Mouse (Mus musculus) B cell, adult 2 months (primary cell): ENCODE data around the gene Nup210l.
A peak's percentile ranks its signal among the peaks of the same experiment; 100 is the strongest.
"Not testable (repeated sequence)": the region's sequence is repeated elsewhere in the genome, so short reads cannot be mapped to it uniquely, and the experiment has no call there.

Source experiments
- DNase-seq, 2 experiments: peaks; one replicate each; pipeline ENCODE4 v3.0.0; 2022

Nup210l gene

DNA sequence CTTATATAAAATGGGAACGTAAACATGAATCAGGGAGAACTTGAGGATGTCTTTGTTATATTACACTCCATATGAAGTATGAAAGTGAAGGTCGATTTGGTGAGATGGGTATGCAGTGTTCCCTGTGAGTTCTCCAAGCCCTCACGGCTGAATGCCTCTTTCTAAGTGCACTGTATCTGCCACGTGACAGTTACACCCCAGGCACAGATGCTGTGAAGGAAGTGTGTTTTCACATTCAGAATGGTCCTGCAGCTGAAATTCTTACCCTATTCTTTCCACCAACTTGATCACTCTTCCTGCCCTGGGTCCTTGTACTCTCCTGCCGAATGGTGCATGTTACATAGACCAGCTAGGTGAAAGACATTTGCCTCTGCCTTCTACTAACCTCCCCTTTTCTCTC is 6.0 kb upstream of the Nup210l start:
- DNase-seq = no peak

- no peak for DNase-seq
These were observed 2.9 kb upstream of the Nup210l start for GRCm38 (mm10) chr3:90101010-90101409.

DNA sequence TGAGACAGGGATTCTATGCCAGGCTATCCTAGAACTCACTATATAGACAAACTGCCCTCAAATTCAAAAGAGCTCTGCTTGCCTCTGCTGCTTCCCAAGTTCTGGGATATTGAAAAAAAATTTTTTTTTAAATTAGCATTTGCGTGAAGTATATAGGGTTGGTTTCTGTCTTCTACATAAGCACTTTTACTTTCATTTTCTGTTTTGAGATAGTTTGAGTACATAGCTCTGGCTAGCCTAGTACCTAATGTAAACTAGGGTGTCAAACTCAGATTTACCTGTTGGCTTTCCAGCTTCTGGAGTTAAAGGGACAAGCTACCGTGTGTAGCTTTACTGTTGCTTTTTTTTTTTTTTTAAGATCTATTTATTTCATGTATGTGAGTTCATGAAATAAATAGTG is 2.3 kb upstream of the Nup210l start:
- DNase-seq = no peak

GRCm38 (mm10) chr3:90102239-90102638 is 1.7 kb upstream of the Nup210l start:
- DNase-seq = no peak

- DNase-seq = no peak
These were observed 756 bp upstream of the Nup210l start for GRCm38 (mm10) chr3:90103176-90103575.

- peak in 1 of 2 experiments; percentile 23 for DNase-seq
These were observed 7.8 kb downstream of the Nup210l start for GRCm38 (mm10) chr3:90111706-90112105.

DNA sequence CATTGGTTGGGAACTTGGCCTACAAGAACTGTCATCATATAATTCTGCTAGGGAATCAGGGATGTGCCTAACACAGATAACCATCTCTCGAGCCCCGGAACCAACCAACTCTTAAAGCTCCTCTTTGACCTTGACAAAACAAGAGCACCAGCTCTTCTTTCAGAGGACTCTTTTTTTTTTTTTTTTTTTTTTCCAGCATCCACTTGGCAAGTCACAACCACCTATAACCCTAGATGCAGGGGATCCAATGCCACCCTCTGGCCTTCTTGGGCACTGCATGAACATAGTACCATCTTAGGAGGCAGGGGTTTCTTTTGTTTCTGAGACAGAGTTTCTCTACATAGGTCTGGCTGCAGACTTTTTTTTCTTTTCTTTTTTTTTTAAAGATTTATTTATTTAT is 10.4 kb downstream of the Nup210l start:
- DNase-seq = peak; percentile 38 to 52

DNA sequence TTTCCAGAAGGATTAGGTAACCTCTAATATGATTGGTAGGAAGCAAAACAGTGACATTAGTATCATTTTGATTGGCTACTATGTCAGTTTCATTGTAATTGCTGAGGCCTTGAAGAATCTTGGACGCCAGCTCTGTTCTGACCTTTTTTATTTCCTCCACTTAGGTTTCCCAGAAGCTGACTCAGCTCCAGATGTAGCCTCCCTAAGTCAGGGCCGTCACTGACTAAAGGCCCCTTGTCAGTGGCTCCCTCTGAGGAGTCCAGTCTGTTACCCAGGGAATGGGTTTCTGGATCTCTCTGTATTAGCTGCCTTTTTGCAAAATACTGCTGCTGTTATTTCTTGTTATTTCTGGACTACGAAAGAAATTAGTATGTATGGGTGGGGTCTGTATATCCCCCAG is 11.6 kb downstream of the Nup210l start:
- DNase-seq = no peak

- no peak for DNase-seq
These were observed 14.3 kb downstream of the Nup210l start for GRCm38 (mm10) chr3:90118132-90118790.

GRCm38 (mm10) chr3:90122036-90122435 is 18.1 kb downstream of the Nup210l start:
- not testable (repeated sequence) for DNase-seq

GRCm38 (mm10) chr3:90125710-90126109 is 21.8 kb downstream of the Nup210l start:
- DNase-seq = peak; percentile 50 to 53

GRCm38 (mm10) chr3:90127881-90128280 is 23.9 kb downstream of the Nup210l start:
- no peak for DNase-seq

- no peak for DNase-seq
These were observed 28.8 kb downstream of the Nup210l start for GRCm38 (mm10) chr3:90132745-90133144.

GRCm38 (mm10) chr3:90133331-90133730 is 29.4 kb downstream of the Nup210l start:
- no peak for DNase-seq

DNA sequence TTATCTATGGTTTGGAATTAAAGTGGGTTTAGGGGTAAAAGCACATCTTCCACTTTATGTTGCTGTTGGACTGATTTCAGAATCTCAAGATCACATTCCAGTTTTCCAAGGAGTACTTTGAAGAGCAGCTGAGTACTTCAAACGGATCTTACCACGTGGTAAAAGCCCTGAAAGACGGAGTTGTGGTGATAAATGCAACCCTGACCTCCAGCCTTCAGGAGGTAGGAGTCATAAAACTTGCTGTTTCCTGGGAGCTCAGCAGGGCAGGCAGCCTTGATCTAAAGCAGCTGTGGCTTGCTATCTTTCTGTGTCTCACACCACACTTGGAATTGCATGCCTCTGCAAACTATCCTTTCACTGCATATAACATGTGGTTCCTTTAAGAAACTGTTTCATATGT is 30.6 kb downstream of the Nup210l start:
- DNase-seq = no peak

GRCm38 (mm10) chr3:90134993-90135392 is 31.1 kb downstream of the Nup210l start:
- no peak for DNase-seq

DNA sequence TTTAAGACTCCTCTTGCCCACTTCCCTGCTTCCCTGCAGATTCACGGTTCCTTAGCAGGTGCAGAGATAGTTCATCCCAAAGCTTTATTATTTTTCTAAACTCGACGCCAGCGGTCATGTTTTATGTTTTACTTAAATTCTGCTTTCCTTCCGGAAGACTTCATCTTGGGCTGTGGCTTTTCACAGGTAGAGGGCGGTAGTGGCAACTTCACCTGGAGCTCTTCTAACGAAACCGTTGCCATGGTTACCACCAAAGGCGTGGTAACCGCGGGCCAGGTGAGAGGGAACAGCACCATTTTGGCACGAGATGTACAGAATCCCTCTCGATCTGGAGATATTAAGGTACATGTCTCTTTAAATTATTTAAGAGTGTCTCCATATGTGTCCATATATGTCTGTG is 32.7 kb downstream of the Nup210l start:
- DNase-seq = no peak

- DNase-seq = no peak
These were observed 33.7 kb downstream of the Nup210l start for GRCm38 (mm10) chr3:90137606-90138005.

- no peak for DNase-seq
These were observed 36.0 kb downstream of the Nup210l start for GRCm38 (mm10) chr3:90139962-90140361.

DNA sequence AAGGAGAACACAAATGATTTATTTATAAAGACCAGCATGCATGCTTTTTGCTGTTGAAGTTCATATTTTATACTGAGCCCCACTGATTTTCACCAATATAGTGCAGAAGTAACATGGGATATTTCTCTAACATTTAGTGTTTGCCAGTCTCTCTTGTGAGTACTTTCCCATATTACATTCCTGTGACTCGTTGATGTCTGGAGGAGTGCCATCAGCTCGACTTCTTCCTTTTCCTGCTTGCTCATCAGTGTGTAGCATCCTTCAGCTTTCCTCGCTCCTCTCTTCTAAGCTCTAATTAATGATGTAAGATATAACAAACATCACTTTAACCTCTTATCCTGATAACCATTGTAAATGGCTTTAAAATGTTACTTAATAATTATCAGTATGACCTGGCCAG is 41.5 kb downstream of the Nup210l start:
- no peak for DNase-seq

DNA sequence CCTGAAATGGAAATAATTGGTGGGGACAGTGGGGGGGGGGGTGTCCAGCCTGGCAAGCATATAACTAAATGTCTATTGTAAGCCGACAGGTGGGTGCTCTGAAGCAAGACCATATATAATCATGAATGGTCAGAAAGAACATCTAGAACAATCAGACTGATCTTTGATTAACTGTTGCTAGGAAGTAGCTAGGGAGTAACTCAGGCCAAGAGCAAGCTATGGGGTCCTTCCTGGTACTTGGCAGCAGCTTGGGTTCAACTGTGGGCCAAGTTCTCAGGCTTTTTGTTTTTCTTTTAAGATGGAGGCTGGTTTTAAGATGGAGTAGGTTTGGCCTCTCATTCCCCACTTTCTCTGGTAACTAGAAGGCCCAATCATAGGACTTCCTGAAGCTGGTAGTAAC is 42.7 kb downstream of the Nup210l start:
- no peak for DNase-seq

GRCm38 (mm10) chr3:90151086-90151740 is 47.3 kb downstream of the Nup210l start:
- no peak for DNase-seq

- peak; percentile 53 to 57 for DNase-seq
These were observed 52.1 kb downstream of the Nup210l start for GRCm38 (mm10) chr3:90155996-90156395.

DNA sequence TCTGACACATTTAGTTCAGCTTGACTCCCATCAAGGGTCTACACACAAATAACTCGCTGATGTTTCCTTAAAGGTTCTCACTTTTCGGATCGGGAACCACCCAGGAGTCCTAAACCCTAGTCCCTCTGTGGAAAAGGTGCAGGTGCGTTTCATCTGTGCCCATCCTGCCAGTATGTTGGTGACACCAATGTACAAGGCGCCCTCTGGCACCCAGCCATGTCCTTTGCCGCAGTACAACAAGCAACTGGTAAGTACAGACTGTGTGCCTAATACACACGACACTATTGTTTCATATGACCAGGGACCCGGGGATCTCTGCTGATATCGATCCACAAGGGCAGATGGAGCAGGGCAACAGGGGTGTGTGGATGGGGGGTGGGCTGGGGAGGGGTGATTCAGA is 55.8 kb downstream of the Nup210l start:
- no peak for DNase-seq

GRCm38 (mm10) chr3:90161541-90161940 is 57.6 kb downstream of the Nup210l start:
- DNase-seq = no peak
